Mouse (Mus musculus) spleen, postnatal 14 days (tissue): Measurements from ENCODE around the gene Ubxn6.

Experiments
- DNase-seq, 2 experiments: peaks; one replicate each; pipeline ENCODE4 v3.0.0; 2021 to 2022; ENCODE audit warnings: low spot score in 2 of 2

Ubxn6 gene

GRCm38 (mm10) chr17:56024931-56025330, 49.9 kb downstream of the Ubxn6 start:
- DNase-seq, result no peak

GRCm38 (mm10) chr17:56024476-56024875, 50.4 kb downstream of the Ubxn6 start:
- no peak for DNase-seq

- no peak for DNase-seq
Measured at GRCm38 (mm10) chr17:56023386-56023785, 51.4 kb downstream of the Ubxn6 start.

- DNase-seq, result no peak
Measured at GRCm38 (mm10) chr17:56022989-56023290, 51.9 kb downstream of the Ubxn6 start.

GRCm38 (mm10) chr17:56022131-56022988, 52.5 kb downstream of the Ubxn6 start:
- no peak for DNase-seq

GRCm38 (mm10) chr17:56021161-56021910, 53.5 kb downstream of the Ubxn6 start:
- DNase-seq, result no peak

GRCm38 (mm10) chr17:56020400-56021084, 54.3 kb downstream of the Ubxn6 start:
- DNase-seq, result no peak

- peak in 1 of 2 experiments; percentile 55 for DNase-seq
Measured at GRCm38 (mm10) chr17:56018347-56019131, 56.3 kb downstream of the Ubxn6 start.

- no peak for DNase-seq
Measured at GRCm38 (mm10) chr17:56017848-56018247, 57.0 kb downstream of the Ubxn6 start.
